Mouse (Mus musculus) hindbrain, embryonic 16.5 days (tissue): ENCODE measurements around the gene Triobp. TPM values are rescaled to one million over a fixed set of nuclear protein-coding genes. Genes with fewer than 3 reads are reported as not detected.

Source experiments
- ATAC-seq: fragments of 200-750 bp; cut with Nextera tagmentation; 2 replicates; pipeline ENCODE4 v1.8.0; 2017; ENCODE audit warnings: moderate TSS enrichment, moderate library complexity
- H3K27ac ChIP-seq: fragments of 300-500 bp; sonication (generic); 2 replicates; pipeline ENCODE4 v1.5.1; 2014; ENCODE audit warnings: low read depth, mild to moderate bottlenecking, control low read depth, low read length, moderate library complexity
- H3K27me3 ChIP-seq: fragments of 300-500 bp; sonication (generic); replicated peaks from 2 replicates; pipeline ENCODE4 v1.6.1; 2014; ENCODE audit warnings: low read length; ENCODE audit not compliant: control insufficient read depth, insufficient read depth
- H3K36me3 ChIP-seq: fragments of 300-500 bp; sonication (generic); 2 replicates; pipeline ENCODE4 v1.6.1; 2014; ENCODE audit warnings: mild to moderate bottlenecking, low read length, moderate library complexity, mixed read lengths; ENCODE audit not compliant: control insufficient read depth, insufficient read depth
- H3K4me1 ChIP-seq: fragments of 300-500 bp; sonication (generic); 2 replicates; pipeline ENCODE4 v1.6.1; 2014; ENCODE audit warnings: low read depth, low read length; ENCODE audit not compliant: control insufficient read depth, insufficient read depth
- H3K4me2 ChIP-seq: fragments of 300-500 bp; sonication (generic); 2 replicates; pipeline ENCODE4 v1.6.1; 2014; ENCODE audit warnings: mild to moderate bottlenecking, low read length, control low read depth, moderate library complexity
- H3K4me3 ChIP-seq: fragments of 300-500 bp; sonication (generic); 2 replicates; pipeline ENCODE4 v1.5.1; 2014; ENCODE audit warnings: mild to moderate bottlenecking, low read length, control low read depth, moderate library complexity
- H3K9ac ChIP-seq: fragments of 300-500 bp; sonication (generic); 2 replicates; pipeline ENCODE4 v1.6.1; 2014; ENCODE audit warnings: low read depth, mild to moderate bottlenecking, control low read depth, low read length, moderate library complexity
- H3K9me3 ChIP-seq: fragments of 300-500 bp; sonication (generic); 2 replicates; pipeline ENCODE4 v1.6.1; 2014; ENCODE audit warnings: mild to moderate bottlenecking, low read length, moderate library complexity; ENCODE audit not compliant: control insufficient read depth
- WGBS: fragments of 180-500 bp; shearing (Covaris S2); extraction: QIAGEN DNeasy Blood & Tissue Kit; methylation state at CpG from one replicate; pipeline ENCODE4 v1.1.7; 2014; 5-methylcytosine and 5-hydroxymethylcytosine counted together
- polyA plus RNA-seq: library from polyadenylated mRNA; unstranded; fragments of >200 nt; fragmentation: Nextera tagmentation; extraction: Ambion mirVana; gene quantifications from 2 replicates; pipeline ENCODE4 v1.2.1, GENCODE M21; 2015

Gene Triobp
- polyA plus RNA-seq, 1 experiment from 2014 or later: 36.1 TPM

- ATAC-seq: peak; percentile 31
- H3K9ac ChIP-seq: peak overlapping the region; percentile 77
- WGBS: 2% methylated on average over 11 of the region's 11 CpGs
Measured at GRCm38 (mm10) chr15:78948152-78948725, 715 bp downstream of the Triobp start.

DNA sequence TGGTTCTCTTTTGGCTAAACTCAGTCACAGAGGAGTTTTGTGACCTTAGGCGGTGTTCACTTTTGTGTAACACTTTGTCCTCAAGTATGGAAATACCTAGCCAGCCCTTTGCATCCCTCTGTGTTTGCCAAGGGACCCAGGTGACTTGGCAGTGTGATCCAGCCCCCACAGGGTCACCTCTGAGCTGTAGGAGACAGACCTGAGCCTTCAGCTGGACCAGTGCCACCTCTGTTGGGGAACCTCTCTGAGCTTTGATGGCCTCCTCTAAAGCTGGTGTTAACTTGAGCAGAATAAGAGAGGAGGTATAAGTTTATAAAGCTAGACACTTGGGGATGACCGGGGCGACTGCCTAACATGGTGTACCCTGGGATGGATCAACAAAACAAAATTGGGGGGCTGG, 1.4 kb downstream of the Triobp start:
- no peak for ATAC-seq
- H3K4me3 ChIP-seq: peak overlapping the region; percentile 66
- peak overlapping the region; percentile 57 for H3K4me2 ChIP-seq
- no peaks in the 10 kb centered on the region; the same call in 1 of the 2 replicates for H3K36me3 ChIP-seq
- peaks cover 13% of the 10 kb centered on the region for H3K4me1 ChIP-seq
- no peak overlapping the region for H3K27ac ChIP-seq
- H3K9ac ChIP-seq: no peak overlapping the region
- no peaks in the 10 kb centered on the region for H3K9me3 ChIP-seq
- H3K27me3 ChIP-seq: no peaks in the 10 kb centered on the region; the same call in 1 of the 2 replicates
- 99% methylated on average over 3 of the region's 3 CpGs for WGBS

More at GRCm38 (mm10) chr15:78948152-78948725, 715 bp downstream of the Triobp start:
- Histone ChIP-seq H3K27me3 (no peaks in the 10 kb centered on the region; the same call in 1 of the 2 replicates), H3K4me1 (peaks cover 13% of the 10 kb centered on the region), H3K4me3 (peak overlapping the region; percentile 66), H3K9me3 (no peaks in the 10 kb centered on the region), H3K27ac (peak overlapping the region; percentile 77), H3K4me2 (peak overlapping the region; percentile 57), H3K36me3 (no peaks in the 10 kb centered on the region; the same call in 1 of the 2 replicates)

DNA sequence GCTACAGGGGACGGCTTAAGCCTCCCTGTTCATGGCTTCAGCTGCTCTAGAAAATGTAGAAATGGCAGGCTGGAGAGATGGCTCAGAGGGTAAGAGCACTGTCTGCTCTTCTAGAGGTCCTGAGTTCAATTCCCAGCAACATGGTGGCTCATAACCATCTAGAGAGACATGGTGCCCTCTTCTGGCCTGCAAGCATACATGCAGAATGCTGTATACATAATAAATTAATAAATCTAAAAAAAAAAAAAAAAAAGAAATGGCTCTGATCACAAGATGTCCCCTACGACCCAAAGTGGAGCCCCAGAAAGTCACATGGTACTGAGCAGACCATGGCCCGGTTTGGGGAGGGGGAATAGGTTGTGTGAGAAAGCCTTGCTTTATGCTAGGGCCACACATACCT, 8.1 kb downstream of the Triobp start:
- Histone ChIP-seq H3K27me3 (no peaks in the 10 kb centered on the region), H3K9ac (no peak overlapping the region), H3K36me3 (peaks cover 14% of the 10 kb centered on the region), H3K4me1 (no peaks in the 10 kb centered on the region), H3K4me3 (no peak overlapping the region), H3K4me2 (no peak overlapping the region), H3K9me3 (no peaks in the 10 kb centered on the region), H3K27ac (no peak overlapping the region)
- 81% methylated on average over 3 of the region's 3 CpGs for WGBS
- ATAC-seq: no peak

DNA sequence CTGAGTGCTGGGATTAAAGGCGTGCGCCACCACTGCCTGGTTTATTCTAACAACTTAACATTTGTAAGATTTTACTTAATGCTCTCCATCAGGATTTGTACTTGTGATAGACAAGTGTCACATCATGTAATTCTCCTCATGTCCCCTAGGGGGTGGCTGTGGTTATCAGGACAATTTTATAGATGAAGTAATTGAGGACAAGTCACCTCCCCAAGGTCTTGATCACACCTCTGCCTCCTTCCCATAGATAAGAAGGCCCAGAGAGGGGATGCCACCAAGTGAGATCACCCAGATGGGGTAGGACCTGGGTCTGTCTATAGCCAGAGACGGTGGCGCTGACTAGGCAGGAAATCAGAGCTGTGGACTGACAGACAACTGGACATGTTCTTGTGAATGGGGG, 8.8 kb downstream of the Triobp start:
- H3K4me2 ChIP-seq: no peak overlapping the region
- H3K4me3 ChIP-seq: no peak overlapping the region
- H3K27me3 ChIP-seq: no peaks in the 10 kb centered on the region
- H3K36me3 ChIP-seq: peaks cover 18% of the 10 kb centered on the region
- H3K9me3 ChIP-seq: no peaks in the 10 kb centered on the region
- H3K4me1 ChIP-seq: no peaks in the 10 kb centered on the region
- no peak for ATAC-seq
- WGBS: 86% methylated on average over 4 of the region's 4 CpGs
- H3K9ac ChIP-seq: no peak overlapping the region
- no peak overlapping the region for H3K27ac ChIP-seq

DNA sequence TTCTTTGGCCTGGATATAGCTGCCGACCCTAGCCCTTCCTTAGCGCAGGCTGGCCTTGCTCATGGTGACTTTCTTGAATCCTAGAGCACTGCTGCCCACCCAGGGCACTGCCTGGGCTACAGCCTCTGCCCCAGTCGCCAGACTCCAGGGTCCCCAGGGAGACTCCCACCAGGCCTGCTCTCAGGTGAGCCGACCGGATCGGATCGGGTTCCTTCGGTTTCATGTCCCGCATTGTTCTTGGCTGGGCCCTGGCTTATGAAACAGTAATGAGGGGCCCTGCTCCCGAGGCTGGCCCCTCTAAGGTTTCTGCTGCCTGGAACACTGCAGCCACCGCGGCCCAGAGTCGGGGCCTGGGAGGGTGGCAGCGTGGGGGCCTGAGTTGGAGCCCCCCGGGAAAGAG, 9.5 kb downstream of the Triobp start:
- WGBS: 75% methylated on average over 15 of the region's 15 CpGs
- H3K4me1 ChIP-seq: no peaks in the 10 kb centered on the region
- H3K9me3 ChIP-seq: no peaks in the 10 kb centered on the region
- H3K27ac ChIP-seq: no peak overlapping the region
- H3K4me3 ChIP-seq: no peak overlapping the region
- ATAC-seq: no peak
- no peak overlapping the region for H3K9ac ChIP-seq
- no peak overlapping the region for H3K4me2 ChIP-seq
- peaks cover 18% of the 10 kb centered on the region for H3K36me3 ChIP-seq
- H3K27me3 ChIP-seq: no peaks in the 10 kb centered on the region

DNA sequence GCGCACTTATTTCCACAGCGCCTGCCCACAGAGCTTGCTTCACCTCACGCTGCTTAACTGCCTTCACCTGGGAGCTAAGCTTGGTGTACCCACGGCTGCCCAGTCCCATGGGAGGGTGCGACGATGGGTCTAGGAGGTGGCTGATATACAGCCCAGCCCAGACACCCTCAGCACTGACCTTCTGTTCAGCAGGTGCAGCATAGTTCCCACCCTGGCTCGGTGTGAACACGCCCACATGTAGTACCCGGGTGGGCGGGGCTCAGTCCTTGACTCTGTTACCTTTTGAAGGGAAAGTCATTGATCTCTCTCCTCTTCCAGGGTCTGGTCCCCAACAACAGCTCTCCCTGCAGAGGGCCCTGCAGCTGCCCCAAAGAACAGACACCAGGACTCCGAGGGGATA, 12.0 kb downstream of the Triobp start:
- WGBS: 91% methylated on average over 11 of the region's 11 CpGs
- no peaks in the 10 kb centered on the region for H3K9me3 ChIP-seq
- no peak overlapping the region for H3K27ac ChIP-seq
- no peaks in the 10 kb centered on the region for H3K27me3 ChIP-seq
- H3K36me3 ChIP-seq: peaks cover 21% of the 10 kb centered on the region
- H3K9ac ChIP-seq: no peak overlapping the region
- no peak overlapping the region for H3K4me2 ChIP-seq
- ATAC-seq: no peak
- no peak overlapping the region for H3K4me3 ChIP-seq
- H3K4me1 ChIP-seq: no peaks in the 10 kb centered on the region; the same call in 1 of the 2 replicates

GRCm38 (mm10) chr15:78960088-78960487, 12.6 kb downstream of the Triobp start:
- H3K4me2 ChIP-seq: no peak overlapping the region
- no peak overlapping the region for H3K4me3 ChIP-seq
- peaks cover 21% of the 10 kb centered on the region for H3K36me3 ChIP-seq
- no peak for ATAC-seq
- no peaks in the 10 kb centered on the region; the same call in 1 of the 2 replicates for H3K4me1 ChIP-seq
- no peaks in the 10 kb centered on the region for H3K27me3 ChIP-seq
- 80% methylated on average over 4 of the region's 4 CpGs for WGBS
- H3K9me3 ChIP-seq: no peaks in the 10 kb centered on the region
- no peak overlapping the region for H3K9ac ChIP-seq
- H3K27ac ChIP-seq: no peak overlapping the region

DNA sequence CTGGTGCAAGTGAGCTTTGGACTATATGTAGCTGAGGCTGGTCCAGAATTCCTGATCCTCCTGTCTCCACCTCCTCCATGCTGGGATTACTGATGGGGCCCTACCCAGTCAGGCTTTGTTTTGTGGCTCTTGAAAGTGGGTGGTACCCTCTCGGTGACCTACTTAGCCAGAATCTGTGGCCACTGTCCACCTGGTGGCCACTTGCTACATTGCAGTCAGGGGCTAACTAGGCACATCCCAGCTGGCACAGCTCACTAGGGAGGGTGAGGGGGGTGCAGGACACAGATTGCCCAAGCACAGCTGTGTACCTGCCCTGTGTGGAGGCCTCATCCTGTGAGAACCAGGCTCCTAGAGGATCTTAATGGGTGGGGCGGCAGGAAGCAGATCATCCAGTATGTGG, 15.4 kb downstream of the Triobp start:
- Histone ChIP-seq H3K27ac (no peak overlapping the region), H3K36me3 (peaks cover 31% of the 10 kb centered on the region), H3K4me1 (no peaks in the 10 kb centered on the region; the same call in 1 of the 2 replicates), H3K4me3 (no peak overlapping the region), H3K4me2 (no peak overlapping the region), H3K27me3 (no peaks in the 10 kb centered on the region), H3K9me3 (no peaks in the 10 kb centered on the region), H3K9ac (no peak overlapping the region)
- 39% methylated on average over 2 of the region's 2 CpGs for WGBS
- peak; percentile 48 for ATAC-seq

- no peak for ATAC-seq
- H3K4me2 ChIP-seq: no peak overlapping the region
- H3K27me3 ChIP-seq: no peaks in the 10 kb centered on the region
- no peak overlapping the region for H3K4me3 ChIP-seq
- H3K27ac ChIP-seq: no peak overlapping the region
- H3K4me1 ChIP-seq: no peaks in the 10 kb centered on the region
- no peak overlapping the region for H3K9ac ChIP-seq
- peaks cover 12% of the 10 kb centered on the region for H3K36me3 ChIP-seq
- 70% methylated on average over 6 of the region's 6 CpGs for WGBS
- H3K9me3 ChIP-seq: no peaks in the 10 kb centered on the region
Measured at GRCm38 (mm10) chr15:78971626-78972025, 24.1 kb downstream of the Triobp start.
